Mouse (Mus musculus) spleen, adult 2 months (tissue): Measurements from ENCODE around the gene Brca2.

Source experiments
- CTCF ChIP-seq: fragments of 200-500 bp; IDR thresholded peaks from 2 replicates; pipeline ENCODE4 v1.5.1; 2011; ENCODE audit warnings: mild to moderate bottlenecking, inconsistent platforms; ENCODE audit not compliant: insufficient read depth, insufficient read length, insufficient replicate concordance; ENCODE audit errors: extremely low read depth
- POLR2A ChIP-seq: fragments of 200-500 bp; IDR thresholded peaks from 2 replicates; pipeline ENCODE4 v1.6.1; 2011; ENCODE audit warnings: low read depth, low read length, inconsistent platforms

DNA sequence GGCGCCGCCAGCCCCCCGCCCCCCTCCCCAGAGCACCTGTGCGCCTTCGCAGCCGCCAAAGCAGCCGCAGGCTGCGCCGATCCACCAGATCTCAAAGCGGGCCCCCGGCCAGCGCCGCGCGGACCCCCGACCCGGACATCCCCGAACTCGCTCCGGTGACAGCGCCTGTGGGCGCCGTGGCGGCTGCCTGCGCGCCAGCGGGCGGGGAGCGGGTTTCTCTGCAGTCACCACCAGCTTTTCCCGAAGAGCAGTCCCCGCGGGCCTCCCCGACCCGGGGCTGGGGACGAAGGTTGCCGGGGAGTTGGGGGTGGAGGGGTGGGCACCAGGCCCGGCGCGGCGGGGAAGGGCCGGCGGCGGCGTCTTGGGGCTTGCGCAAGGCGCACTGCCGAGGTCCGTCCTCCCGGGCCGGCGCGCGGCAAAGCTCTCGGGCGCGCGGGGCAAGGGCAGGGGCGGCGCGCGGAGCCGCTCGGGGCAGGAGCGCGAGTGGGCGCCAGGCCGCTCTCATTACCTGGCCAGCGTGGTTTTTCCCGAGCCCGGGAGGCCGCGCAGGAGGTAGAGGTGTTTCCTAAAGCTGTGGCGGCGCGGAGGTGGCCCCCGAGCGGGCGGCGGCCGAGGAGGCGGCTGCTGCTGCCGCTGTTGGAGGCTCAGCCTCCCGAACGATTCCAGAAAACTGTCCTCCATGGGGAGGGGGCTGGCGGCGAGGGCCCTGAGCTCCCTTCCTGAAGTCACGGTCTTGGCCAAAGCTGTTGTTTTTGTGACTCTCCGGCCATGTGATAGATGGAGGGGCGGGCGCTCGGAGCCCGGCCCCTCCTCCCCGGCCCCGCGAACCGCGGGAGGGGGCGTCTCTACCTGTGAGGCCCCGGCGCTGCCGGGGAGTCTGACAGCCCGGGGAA is 71.6 kb downstream of the Brca2 start:
- TF ChIP-seq POLR2A (peak; percentile 34), CTCF (no peak)
